Mouse (Mus musculus) right cerebral cortex, adult 2 months (tissue): ENCODE data around the gene Vmn1r135.
"Not testable (repeated sequence)": the region's sequence is repeated elsewhere in the genome, so short reads cannot be mapped to it uniquely, and the experiment has no call there.

Experiments used
- DNase-seq, 2 experiments: peaks; one replicate each; pipeline ENCODE4 v3.0.0; 2021 to 2022; ENCODE audit warnings: low spot score in 2 of 2

Vmn1r135 gene

GRCm38 (mm10) chr7:21832051-21832450 lies at the start of gene Vmn1r135:
Vmn1r135 (plus strand) TSS chr7:21832351.
- DNase-seq, result not testable (repeated sequence)

DNA sequence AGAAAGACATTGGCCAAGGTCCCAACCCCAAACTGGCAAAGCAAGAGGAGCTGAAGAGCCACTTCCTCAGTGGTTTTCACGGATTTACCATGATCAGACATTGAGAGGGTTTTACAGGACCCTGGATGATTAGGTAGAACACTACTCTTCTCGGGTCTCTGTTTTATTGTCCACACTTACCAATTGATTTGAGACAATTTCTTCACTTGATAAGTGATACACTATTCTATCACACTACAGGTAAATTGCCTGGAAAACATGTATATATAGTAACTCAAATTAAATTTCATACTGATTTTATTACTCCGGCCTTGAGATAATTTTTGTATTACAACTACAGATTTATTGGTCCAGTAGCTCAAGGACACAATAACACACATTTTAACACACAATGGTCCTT lies 35.5 kb upstream of the Vmn1r135 start, which contains the start of gene Gm4177:
Gene Gm4177, minus strand, starts transcription at position 101 of the 400 bp plus-strand sequence.
- not testable (repeated sequence) for DNase-seq

DNA sequence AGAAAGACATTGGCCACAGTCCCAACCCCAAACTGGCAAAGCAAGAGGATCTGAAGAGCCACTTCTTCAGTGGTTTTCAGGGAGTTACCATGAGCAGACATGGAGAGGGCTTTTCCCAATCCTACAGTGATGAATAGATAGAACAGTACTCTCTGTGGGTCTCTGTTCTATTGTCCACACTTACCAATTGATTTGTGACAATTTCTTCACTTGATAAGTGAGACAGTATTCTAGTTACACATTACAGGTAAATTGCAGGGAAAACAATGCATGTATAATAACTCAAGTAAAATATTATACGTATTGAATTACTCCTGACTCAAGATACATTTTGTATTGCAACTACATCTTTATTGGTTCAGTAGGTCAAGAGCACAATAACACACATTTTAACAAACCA lies 12.0 kb downstream of the Vmn1r135 start, which contains the start of gene Gm5725:
Gene Gm5725, minus strand, starts transcription at position 101 of the 400 bp plus-strand sequence.
- DNase-seq, result not testable (repeated sequence)
